Mouse (Mus musculus) liver, embryonic 14.5 days (tissue): ENCODE results near the gene Skil.

Experiments
- CTCF ChIP-seq: IDR thresholded peaks from 2 replicates; pipeline ENCODE4 v1.5.1; 2016; ENCODE audit warnings: antibody characterized with exemption, low read depth, control low read depth
- EP300 ChIP-seq: IDR thresholded peaks from 2 replicates; pipeline ENCODE4 v1.6.1; 2016; ENCODE audit warnings: antibody characterized with exemption, low read depth

DNA sequence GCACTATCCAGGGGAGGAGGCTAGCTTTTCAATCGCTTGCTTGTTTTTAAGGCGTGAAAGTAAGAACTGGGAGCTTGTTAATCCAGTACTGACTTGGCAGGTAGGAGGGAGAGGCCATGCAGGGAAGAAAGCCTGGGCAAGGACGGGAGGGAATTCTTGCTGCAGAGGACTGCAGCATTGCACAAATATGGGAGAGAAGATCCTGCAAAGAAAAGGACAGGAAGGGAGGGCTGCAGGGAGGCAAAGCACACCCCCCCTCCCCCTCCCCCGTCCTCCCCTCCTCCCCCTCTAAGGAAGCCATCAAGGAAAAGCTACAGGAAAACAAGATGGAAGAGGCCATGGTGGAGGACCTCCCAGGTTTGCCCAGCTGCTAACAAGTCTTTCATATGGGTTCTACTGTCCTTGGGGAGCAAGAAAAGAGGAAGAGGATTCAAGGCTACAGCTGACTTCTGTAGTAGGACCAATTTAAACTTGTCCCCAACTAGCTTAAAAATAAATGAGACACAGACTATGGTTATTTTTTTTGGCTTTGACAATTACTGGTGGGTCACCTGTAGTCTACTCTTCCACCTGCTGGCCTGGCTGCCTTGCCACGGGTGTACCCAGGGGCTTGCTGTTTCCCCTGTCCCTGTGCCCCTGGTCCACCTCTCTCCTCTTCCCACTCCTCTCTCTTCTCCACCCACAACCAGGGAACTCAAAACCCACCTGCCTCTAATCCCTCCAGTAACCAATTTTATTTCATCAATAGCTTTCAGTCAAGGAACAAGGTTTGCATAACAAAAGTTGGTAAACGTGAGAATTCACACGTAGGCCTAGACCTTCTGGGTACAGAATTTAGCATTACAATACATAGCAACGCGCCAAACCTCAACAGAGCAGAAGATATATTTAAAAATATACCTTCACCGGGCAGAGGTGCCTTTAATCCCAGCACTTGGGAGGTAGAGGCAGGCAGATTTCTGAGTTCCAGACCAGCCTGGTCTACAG is 5.8 kb upstream of the Skil start:
- TF ChIP-seq CTCF (no peak), EP300 (no peak)
